Mouse (Mus musculus) heart, embryonic 14.5 days (tissue): ENCODE measurements around the gene Akt2. TPM values are rescaled to one million over a fixed set of nuclear protein-coding genes. Genes with fewer than 3 reads are reported as not detected.

Experiments
- ATAC-seq: fragments of 200-750 bp; cut with Nextera tagmentation; 2 replicates; pipeline ENCODE4 v1.8.0; 2017; ENCODE audit warnings: low read depth, moderate TSS enrichment; ENCODE audit not compliant: insufficient number of reproducible peaks, insufficient read depth, low FRiP score
- H3K27ac ChIP-seq, 2 experiments: fragments of 200-500 bp in 1 of 2; fragments of 300-500 bp in 1 of 2; sonication (generic) in 1 of 2; replicated peaks in 1 of 2; 2 replicates each; pipeline ENCODE4 v1.5.1; 2012 to 2014; ENCODE audit warnings: low read depth in 2 of 2, low read length in 2 of 2, control low read depth in 1 of 2, mild to moderate bottlenecking in 1 of 2, mixed read lengths in 1 of 2; ENCODE audit not compliant: control insufficient read depth in 1 of 2, insufficient read depth in 1 of 2
- H3K27me3 ChIP-seq: fragments of 300-500 bp; sonication (generic); 2 replicates; pipeline ENCODE4 v1.6.1; 2014; ENCODE audit warnings: mild to moderate bottlenecking, low read length, control low read depth; ENCODE audit not compliant: control insufficient read depth, insufficient read depth
- H3K36me3 ChIP-seq: fragments of 300-500 bp; sonication (generic); 2 replicates; pipeline ENCODE4 v1.6.1; 2014; ENCODE audit warnings: mild to moderate bottlenecking, control low read depth, low read length, mixed read lengths; ENCODE audit not compliant: control insufficient read depth, insufficient read depth
- H3K4me1 ChIP-seq, 2 experiments: fragments of 200-500 bp in 1 of 2; fragments of 300-500 bp in 1 of 2; sonication (generic) in 1 of 2; 2 replicates each; pipeline ENCODE4 v1.6.1; 2012 to 2014; ENCODE audit warnings: low read length in 2 of 2, control low read depth in 1 of 2, mixed read lengths in 1 of 2; ENCODE audit not compliant: control insufficient read depth in 2 of 2, insufficient read depth in 2 of 2
- H3K4me2 ChIP-seq: fragments of 300-500 bp; sonication (generic); 2 replicates; pipeline ENCODE4 v1.6.1; 2014; ENCODE audit warnings: mild to moderate bottlenecking, low read length
- H3K4me3 ChIP-seq, 2 experiments: fragments of 200-500 bp in 1 of 2; fragments of 300-500 bp in 1 of 2; sonication (generic) in 1 of 2; 2 replicates each; pipeline ENCODE4 v1.5.1; 2012 to 2014; ENCODE audit warnings: low read length in 2 of 2, mild to moderate bottlenecking in 2 of 2, control low read depth in 1 of 2, low read depth in 1 of 2, moderate library complexity in 1 of 2; ENCODE audit not compliant: control insufficient read depth in 1 of 2, insufficient read depth in 1 of 2
- H3K9ac ChIP-seq: fragments of 300-500 bp; sonication (generic); 2 replicates; pipeline ENCODE4 v1.6.1; 2014; ENCODE audit warnings: mild to moderate bottlenecking, low read length
- H3K9me3 ChIP-seq: fragments of 300-500 bp; sonication (generic); 2 replicates; pipeline ENCODE4 v1.6.1; 2016; ENCODE audit warnings: low read length, control low read depth; ENCODE audit not compliant: control insufficient read depth
- WGBS: fragments of 180-500 bp; shearing (Covaris S2); extraction: QIAGEN DNeasy Blood & Tissue Kit; methylation state at CpG from one replicate; pipeline ENCODE4 v1.1.7; 2014; 5-methylcytosine and 5-hydroxymethylcytosine counted together
- polyA plus RNA-seq: library from polyadenylated mRNA; unstranded; fragments of >200 nt; fragmentation: Nextera tagmentation; extraction: Ambion mirVana; gene quantifications from 2 replicates; pipeline ENCODE4 v1.2.1, GENCODE M21; 2014

The Akt2 gene
- polyA plus RNA-seq, 1 experiment from 2014 or later: 76.0 TPM

DNA sequence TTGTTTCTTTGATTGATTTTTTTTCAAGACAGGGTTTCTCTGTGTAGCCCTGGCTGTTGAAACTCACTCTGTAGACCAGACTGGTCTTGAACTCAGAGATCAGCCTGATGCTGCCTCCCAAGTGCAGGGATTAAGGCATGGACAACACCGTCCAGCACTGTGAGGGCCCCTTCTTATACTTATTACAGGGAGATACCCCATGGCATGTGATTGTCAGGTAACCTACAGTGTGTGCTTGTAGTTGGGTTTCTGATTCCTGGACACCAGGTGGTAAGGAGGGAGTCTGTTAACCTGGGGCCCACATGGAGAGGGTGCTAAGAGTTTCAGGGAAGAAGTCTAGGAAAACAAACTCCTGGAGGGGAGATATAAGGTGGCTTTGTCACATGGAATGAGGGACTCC is 95.7 kb downstream of the Akt2 start:
- no peak overlapping the region for H3K4me2 ChIP-seq
- WGBS: 79% methylated on average over 1 of the region's 1 CpGs
- no peak for ATAC-seq
- H3K9me3 ChIP-seq: no peaks in the 10 kb centered on the region
- H3K4me1 ChIP-seq: peaks cover 5 to 15% of the 10 kb centered on the region in 2 experiments
- no peak overlapping the region for H3K4me3 ChIP-seq
- H3K9ac ChIP-seq: no peak overlapping the region
- peaks cover 10% of the 10 kb centered on the region; the same call in 1 of the 2 replicates for H3K27me3 ChIP-seq
- H3K36me3 ChIP-seq: no peaks in the 10 kb centered on the region
- H3K27ac ChIP-seq: no peak overlapping the region

DNA sequence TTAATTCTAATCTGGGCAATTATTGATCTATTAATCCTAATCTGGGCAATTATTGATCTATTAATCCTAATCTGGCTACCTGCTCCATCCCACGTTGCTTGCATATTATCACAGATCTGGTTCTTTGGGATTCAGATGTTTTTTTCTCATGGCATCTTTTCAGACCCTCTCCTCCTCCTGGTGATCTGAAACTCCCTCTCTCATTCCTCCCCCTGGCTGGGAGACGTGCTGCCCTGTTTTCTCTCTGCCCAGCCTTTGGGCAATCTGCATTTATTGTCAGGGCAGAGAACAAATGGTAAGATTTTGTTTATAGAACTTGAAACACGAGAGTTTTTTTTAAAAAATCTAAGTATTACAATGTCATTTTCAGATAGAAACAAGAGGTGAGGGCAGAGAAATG is 96.5 kb downstream of the Akt2 start:
- 78% methylated on average over 3 of the region's 3 CpGs for WGBS
- H3K4me3 ChIP-seq: no peak overlapping the region
- 0 out of 2 replicates have a peak overlapping the region, but pooled peaks have one; percentile 88 for H3K4me2 ChIP-seq
- H3K27me3 ChIP-seq: peaks cover 10% of the 10 kb centered on the region; the same call in 1 of the 2 replicates
- ATAC-seq: no peak
- H3K9ac ChIP-seq: peak overlapping the region; percentile 85; the same call in 1 of the 2 replicates
- no peaks in the 10 kb centered on the region for H3K36me3 ChIP-seq
- no peak overlapping the region for H3K27ac ChIP-seq
- H3K9me3 ChIP-seq: no peaks in the 10 kb centered on the region
- H3K4me1 ChIP-seq: peaks cover 5 to 15% of the 10 kb centered on the region in 2 experiments

DNA sequence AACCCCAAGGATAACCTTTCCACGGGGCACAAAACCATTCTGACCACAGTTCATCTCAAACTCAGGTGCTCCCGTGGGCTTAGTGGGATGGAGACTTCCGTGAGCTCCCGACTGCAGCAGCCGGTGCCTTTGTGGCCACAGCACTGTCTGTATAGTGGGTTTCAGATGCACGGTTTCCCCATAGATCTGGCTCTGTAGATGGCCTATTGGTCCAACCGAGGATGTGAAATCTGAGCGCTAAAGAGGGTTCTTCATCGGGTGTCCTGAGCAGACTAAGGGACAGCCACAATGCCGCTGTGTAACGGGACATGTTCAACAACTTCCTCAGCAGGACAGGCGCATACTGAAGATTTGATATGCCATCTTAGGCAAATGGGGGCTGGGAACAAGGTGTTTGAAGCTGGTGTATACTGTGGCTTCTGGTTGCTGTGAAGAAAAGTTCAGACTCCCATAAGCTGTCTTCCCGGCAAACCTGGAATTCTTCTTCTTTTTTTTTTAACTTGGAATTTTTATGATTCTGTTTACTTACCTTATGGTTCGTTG is 97.0 kb downstream of the Akt2 start:
- Histone ChIP-seq H3K4me3 (peak overlapping the region; percentile 57 to 66; a peak in 3 of 4 replicates), H3K4me1 (peaks cover 5 to 15% of the 10 kb centered on the region in 2 experiments), H3K4me2 (peak overlapping the region; percentile 88), H3K27me3 (peaks cover 10% of the 10 kb centered on the region; the same call in 1 of the 2 replicates), H3K27ac (peak overlapping the region in 1 of 2 experiments; percentile 67; a peak in 2 of 4 replicates), H3K9me3 (no peaks in the 10 kb centered on the region), H3K9ac (peak overlapping the region; percentile 85), H3K36me3 (no peaks in the 10 kb centered on the region)
- ATAC-seq: no peak
- 41% methylated on average over 14 of the region's 14 CpGs for WGBS

DNA sequence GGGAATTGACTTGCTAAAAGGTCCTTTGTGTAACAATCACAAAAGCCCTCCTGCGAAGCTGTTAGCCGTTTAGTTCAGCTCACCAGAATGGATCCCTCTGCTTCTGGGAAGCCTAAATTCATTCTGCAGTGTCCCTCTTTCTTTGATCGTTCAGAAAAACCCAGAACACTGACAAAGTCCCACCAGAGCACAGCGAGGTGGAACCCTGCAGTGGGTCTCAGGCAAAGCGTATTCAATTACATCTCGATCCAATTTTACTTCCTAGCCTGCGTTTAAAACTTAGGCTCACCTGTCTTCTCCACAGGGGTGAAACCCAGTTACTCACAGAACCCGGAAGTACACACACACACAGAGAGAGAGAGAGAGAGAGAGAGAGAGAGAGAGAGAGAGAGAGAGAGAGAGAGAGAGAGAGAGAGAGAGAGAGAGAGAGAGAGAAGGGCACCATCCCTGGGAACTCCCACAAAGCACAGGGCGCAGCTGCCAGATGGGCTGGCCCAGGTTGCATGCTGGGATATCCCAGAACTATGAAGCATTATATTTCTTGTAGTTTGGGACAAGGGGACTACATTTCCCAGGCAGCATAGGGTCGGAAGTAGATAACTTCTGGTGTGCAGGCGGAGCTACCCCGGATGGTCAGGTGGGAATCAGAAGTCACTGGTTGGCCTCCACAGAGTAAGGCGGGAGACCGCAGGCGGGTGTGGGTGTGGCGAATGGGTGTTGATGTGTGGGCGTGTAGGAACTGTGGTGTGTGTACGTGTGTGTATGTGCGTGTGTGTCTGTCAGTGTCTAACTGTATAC is 97.7 kb downstream of the Akt2 start, which contains the start of gene Zfp607b:
Gene Zfp607b (plus strand): TSS at position 526 of the 798 bp plus-strand sequence.
- peak within 1 kb of the TSS; percentile 59 to 67 for H3K27ac ChIP-seq
- H3K27me3 ChIP-seq: peaks cover 10% of the 10 kb centered on the region; the same call in 1 of the 2 replicates
- peak within 1 kb of the TSS; percentile 88 for H3K4me2 ChIP-seq
- no peaks in the 10 kb centered on the region for H3K36me3 ChIP-seq
- H3K4me3 ChIP-seq: peak within 1 kb of the TSS; percentile 57 to 66
- ATAC-seq: peak; percentile 100
- peaks cover 5 to 15% of the 10 kb centered on the region in 2 experiments for H3K4me1 ChIP-seq
- H3K9ac ChIP-seq: peak within 1 kb of the TSS; percentile 85
- under 1% methylated on average over 19 of the region's 19 CpGs for WGBS
- H3K9me3 ChIP-seq: no peaks in the 10 kb centered on the region

Other genes starting within 250 kb of the Akt2 start
- 18.3 and 22.0 TPM in 2 replicates for gene Shkbp1, start 235.5 kb upstream of the Akt2 start, polyA plus RNA-seq
- gene Gm20479, start 234.1 kb upstream of the Akt2 start, polyA plus RNA-seq: not detected in 2 replicates
- gene Sptbn4, start 143.9 kb upstream of the Akt2 start, polyA plus RNA-seq: 0.15 and 0.20 TPM in 2 replicates
- 49.7 and 57.9 TPM in 2 replicates for gene Blvrb, start 143.6 kb upstream of the Akt2 start, polyA plus RNA-seq
- 15.7 and 19.4 TPM in 2 replicates for gene Sertad3, start 117.8 kb upstream of the Akt2 start, polyA plus RNA-seq
- gene Sertad1, start 104.6 kb upstream of the Akt2 start, polyA plus RNA-seq: 34.5 and 34.8 TPM in 2 replicates
- gene Prx, start 92.2 kb upstream of the Akt2 start, polyA plus RNA-seq: 0.58 and 0.59 TPM in 2 replicates
- 0.24 and 0.26 TPM in 2 replicates for gene Hipk4, start 68.3 kb upstream of the Akt2 start, polyA plus RNA-seq
- gene Pld3, start 38.3 kb upstream of the Akt2 start, polyA plus RNA-seq: 54.5 and 61.7 TPM in 2 replicates
- gene 2310022A10Rik, start 38.3 kb upstream of the Akt2 start, polyA plus RNA-seq: 31.0 TPM in 2 replicates
- 0.32 TPM in 1 of 2 replicates, not detected in the other for gene Ttc9b, start 62.4 kb downstream of the Akt2 start, polyA plus RNA-seq
- 3.8 and 4.3 TPM in 2 replicates for gene Map3k10, start 83.0 kb downstream of the Akt2 start, polyA plus RNA-seq
- gene Zfp607b, start 97.8 kb downstream of the Akt2 start, polyA plus RNA-seq: 2.2 and 2.5 TPM in 2 replicates
- 16.9 and 17.9 TPM in 2 replicates for gene Zfp60, start 139.8 kb downstream of the Akt2 start, polyA plus RNA-seq
- gene Zfp626, start 215.6 kb downstream of the Akt2 start, polyA plus RNA-seq: 1.2 TPM in 2 replicates
- 5.2 and 6.7 TPM in 2 replicates for gene Zfp59, start 247.1 kb downstream of the Akt2 start, polyA plus RNA-seq